Mouse (Mus musculus) liver, embryonic 15.5 days (tissue): Measurements from ENCODE around the gene Nt5dc3. TPM values are rescaled to one million over a fixed set of nuclear protein-coding genes. Genes with fewer than 3 reads are reported as not detected.

Experiments
- ATAC-seq: fragments of 200-750 bp; cut with Nextera tagmentation; 2 replicates; pipeline ENCODE4 v1.8.0; 2017; ENCODE audit warnings: moderate number of reproducible peaks, mild to moderate bottlenecking, moderate library complexity; ENCODE audit not compliant: insufficient read depth
- H3K27ac ChIP-seq: fragments of 300-500 bp; sonication (generic); replicated peaks from 2 replicates; pipeline ENCODE4 v1.5.1; 2015; ENCODE audit warnings: mild to moderate bottlenecking, inconsistent platforms
- H3K27me3 ChIP-seq: fragments of 300-500 bp; sonication (generic); 2 replicates; pipeline ENCODE4 v1.6.1; 2015; ENCODE audit warnings: mild to moderate bottlenecking, inconsistent platforms
- H3K36me3 ChIP-seq: fragments of 300-500 bp; sonication (generic); replicated peaks from 2 replicates; pipeline ENCODE4 v1.6.1; 2015; ENCODE audit warnings: moderate library complexity, mild to moderate bottlenecking, inconsistent platforms
- H3K4me1 ChIP-seq: fragments of 300-500 bp; sonication (generic); replicated peaks from 2 replicates; pipeline ENCODE4 v1.6.1; 2015; ENCODE audit warnings: inconsistent platforms
- H3K4me2 ChIP-seq: fragments of 300-500 bp; sonication (generic); 2 replicates; pipeline ENCODE4 v1.6.1; 2015; ENCODE audit warnings: moderate library complexity, mild to moderate bottlenecking, inconsistent platforms
- H3K4me3 ChIP-seq: fragments of 300-500 bp; sonication (generic); replicated peaks from 2 replicates; pipeline ENCODE4 v1.5.1; 2015; ENCODE audit warnings: mild to moderate bottlenecking, inconsistent platforms
- H3K9ac ChIP-seq: fragments of 300-500 bp; sonication (generic); 2 replicates; pipeline ENCODE4 v1.6.1; 2015; ENCODE audit warnings: moderate library complexity, mild to moderate bottlenecking, inconsistent platforms
- H3K9me3 ChIP-seq: fragments of 300-500 bp; sonication (generic); replicated peaks from 2 replicates; pipeline ENCODE4 v1.6.1; 2016; ENCODE audit warnings: inconsistent platforms
- WGBS: fragments of 180-500 bp; shearing (Covaris S2); methylation state at CpG from one replicate; pipeline ENCODE4 v1.1.7; 2015; ENCODE audit warnings: mixed read lengths; ENCODE audit not compliant: insufficient replicate concordance; 5-methylcytosine and 5-hydroxymethylcytosine counted together
- polyA plus RNA-seq: library from polyadenylated mRNA; unstranded; fragments of >200 nt; fragmentation: Nextera tagmentation; extraction: Ambion mirVana; gene quantifications from 2 replicates; pipeline ENCODE4 v1.2.1, GENCODE M21; 2015

Gene Nt5dc3
- polyA plus RNA-seq, 1 experiment from 2014 or later = 0.25 TPM

DNA sequence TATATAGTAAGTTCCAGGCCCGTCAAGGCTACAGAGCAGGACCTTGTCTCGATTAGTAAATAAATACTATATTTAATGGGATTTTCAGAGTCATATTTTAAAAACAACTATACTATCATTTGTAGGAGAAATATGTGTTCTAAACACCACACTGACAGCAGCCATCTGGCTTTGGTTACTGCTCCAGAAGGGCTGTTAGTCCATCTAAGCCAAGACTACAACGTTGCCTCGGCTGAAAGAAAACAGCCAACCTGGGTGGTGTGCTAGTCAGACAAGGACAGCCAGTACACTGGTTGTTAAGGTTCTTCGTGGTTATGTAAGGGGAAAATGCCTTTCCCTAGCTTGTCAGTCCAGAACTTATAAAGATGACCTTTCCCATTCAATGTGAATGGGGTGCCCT lies 63.9 kb downstream of the Nt5dc3 start:
- Histone ChIP-seq H3K27me3 (peaks cover 30% of the 10 kb centered on the region), H3K4me3 (no peak overlapping the region), H3K9me3 (no peaks in the 10 kb centered on the region), H3K27ac (no peak overlapping the region), H3K4me2 (no peak overlapping the region), H3K4me1 (peaks cover 12% of the 10 kb centered on the region), H3K9ac (no peak overlapping the region), H3K36me3 (no peaks in the 10 kb centered on the region)
- no peak for ATAC-seq
- WGBS = 64% methylated on average over 5 of the region's 5 CpGs

DNA sequence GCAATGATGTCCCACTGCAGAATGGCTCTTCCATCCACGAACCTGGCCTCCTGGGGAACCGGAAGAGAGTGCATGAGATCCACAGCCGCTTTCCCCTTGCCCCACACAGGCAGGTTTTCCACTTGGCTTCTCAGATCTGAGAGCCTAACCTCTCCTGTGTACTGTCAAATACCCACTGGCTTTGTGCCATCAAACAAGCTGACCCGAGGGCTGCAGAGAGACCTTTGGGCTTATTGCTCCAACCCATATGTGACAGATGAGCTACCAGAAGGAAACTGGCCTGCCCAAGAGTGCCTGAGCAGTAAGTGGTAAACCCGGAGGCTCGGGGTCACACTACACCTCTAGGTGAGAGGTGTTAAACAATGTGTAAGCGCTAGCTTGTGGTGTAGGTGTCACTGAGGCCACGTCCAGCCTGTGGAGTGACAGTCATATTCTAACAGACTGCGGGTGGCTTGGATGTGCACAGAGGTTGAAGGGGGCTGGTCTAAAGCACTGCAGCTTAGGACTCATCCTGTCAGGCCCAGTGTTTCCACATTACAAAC lies 68.2 kb downstream of the Nt5dc3 start:
- peak; percentile 30; the same call in 1 of the 2 replicates for ATAC-seq
- 54% methylated on average over 9 of the region's 9 CpGs for WGBS
- peaks cover 12% of the 10 kb centered on the region for H3K4me1 ChIP-seq
- H3K27me3 ChIP-seq = peaks cover 44% of the 10 kb centered on the region
- no peak overlapping the region for H3K27ac ChIP-seq
- no peak overlapping the region for H3K4me3 ChIP-seq
- H3K4me2 ChIP-seq = no peak overlapping the region
- H3K9me3 ChIP-seq = no peaks in the 10 kb centered on the region
- no peak overlapping the region for H3K9ac ChIP-seq
- no peaks in the 10 kb centered on the region for H3K36me3 ChIP-seq

DNA sequence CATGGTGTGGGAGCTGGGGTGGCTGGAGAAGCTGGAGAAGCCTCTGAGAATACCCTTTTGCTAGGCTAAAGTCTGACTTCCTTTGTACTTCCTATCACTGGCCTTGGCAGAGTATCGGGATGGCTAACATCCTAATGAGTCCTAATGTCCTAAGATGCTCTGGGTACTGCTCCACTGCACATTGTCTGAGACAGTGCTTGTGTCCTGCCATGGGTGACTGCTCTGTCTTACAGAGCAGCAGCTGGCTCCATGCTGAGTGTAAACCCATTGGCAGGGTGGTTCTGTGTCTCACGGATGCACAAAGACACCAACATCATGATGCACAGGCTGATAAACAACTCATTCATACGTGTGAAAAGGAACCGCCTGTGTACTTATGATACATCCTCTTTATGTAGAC lies 70.3 kb downstream of the Nt5dc3 start:
- no peak overlapping the region for H3K4me2 ChIP-seq
- no peak overlapping the region for H3K4me3 ChIP-seq
- H3K36me3 ChIP-seq = no peaks in the 10 kb centered on the region
- H3K4me1 ChIP-seq = peaks cover 12% of the 10 kb centered on the region
- H3K9ac ChIP-seq = no peak overlapping the region
- no peaks in the 10 kb centered on the region for H3K9me3 ChIP-seq
- H3K27ac ChIP-seq = no peak overlapping the region
- ATAC-seq = no peak
- WGBS = 64% methylated on average over 4 of the region's 4 CpGs
- H3K27me3 ChIP-seq = peaks cover 35% of the 10 kb centered on the region

DNA sequence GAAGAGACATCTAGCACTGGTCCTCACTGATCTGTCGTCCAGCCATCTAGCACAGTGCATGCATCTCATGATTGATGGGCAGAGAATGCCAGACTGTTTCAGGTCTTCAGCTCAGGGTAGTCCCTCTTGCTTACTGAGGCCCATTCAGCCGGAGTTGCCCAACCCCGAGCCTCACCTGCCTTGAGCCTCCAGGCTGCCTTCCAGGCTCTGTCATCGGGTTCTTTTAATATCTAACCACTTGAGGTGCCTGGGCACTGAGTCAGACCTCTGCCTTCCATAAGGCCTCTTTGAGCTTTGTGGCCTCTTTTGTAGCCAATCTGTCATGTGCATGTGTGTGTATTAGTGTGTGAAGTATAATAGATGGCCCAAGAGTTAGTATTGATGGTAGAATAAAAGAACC lies 70.7 kb downstream of the Nt5dc3 start:
- Histone ChIP-seq H3K9ac (no peak overlapping the region), H3K4me2 (no peak overlapping the region), H3K4me3 (no peak overlapping the region), H3K36me3 (no peaks in the 10 kb centered on the region), H3K27me3 (peaks cover 35% of the 10 kb centered on the region), H3K9me3 (no peaks in the 10 kb centered on the region), H3K27ac (no peak overlapping the region), H3K4me1 (peaks cover 12% of the 10 kb centered on the region)
- WGBS = 53% methylated on average over 4 of the region's 4 CpGs
- no peak for ATAC-seq

DNA sequence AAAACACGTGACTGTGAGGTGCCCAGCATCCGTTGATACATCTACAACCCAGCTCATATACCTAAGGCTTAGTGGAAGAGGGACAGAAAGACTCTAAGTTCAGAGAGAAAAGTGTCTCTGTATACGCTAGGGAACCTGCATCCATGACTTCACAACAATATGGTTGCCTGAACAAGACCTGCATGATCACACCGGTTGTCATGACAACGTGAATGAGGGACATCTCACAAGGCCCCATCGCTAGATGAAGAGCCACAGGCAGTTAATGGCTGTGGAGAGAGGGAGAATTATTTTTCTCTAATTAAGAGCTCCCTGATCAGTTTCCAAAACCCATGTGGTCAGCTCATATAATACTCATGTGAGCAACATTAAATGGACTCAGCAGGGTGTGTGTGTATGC lies 73.4 kb downstream of the Nt5dc3 start:
- Histone ChIP-seq H3K27ac (no peak overlapping the region), H3K9me3 (no peaks in the 10 kb centered on the region), H3K36me3 (no peaks in the 10 kb centered on the region), H3K4me2 (no peak overlapping the region), H3K4me3 (no peak overlapping the region), H3K4me1 (peaks cover 4% of the 10 kb centered on the region), H3K27me3 (peaks cover 44% of the 10 kb centered on the region), H3K9ac (no peak overlapping the region)
- 66% methylated on average over 6 of the region's 6 CpGs for WGBS
- no peak for ATAC-seq

DNA sequence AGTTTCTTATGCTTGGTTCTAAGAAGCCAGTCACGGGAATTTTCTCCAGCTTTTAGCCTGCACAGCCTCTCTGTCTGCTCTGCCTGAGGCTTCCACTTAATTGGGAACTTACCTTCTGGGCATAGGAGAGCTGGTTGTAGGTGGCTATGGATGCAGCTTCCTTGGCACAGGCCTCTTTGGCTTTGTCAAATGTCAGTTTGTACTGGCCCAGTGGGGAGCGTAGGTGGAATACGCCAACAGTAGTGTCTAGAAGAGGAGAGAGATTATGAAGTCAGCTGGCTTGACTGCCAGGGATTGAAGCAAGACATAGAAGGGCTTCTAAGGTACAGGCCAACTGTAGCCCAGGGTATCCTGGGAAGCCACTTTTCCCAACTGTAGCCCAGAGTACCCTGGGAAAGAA lies 74.6 kb downstream of the Nt5dc3 start:
- no peaks in the 10 kb centered on the region for H3K4me1 ChIP-seq
- no peak overlapping the region for H3K27ac ChIP-seq
- H3K36me3 ChIP-seq = no peaks in the 10 kb centered on the region
- no peak overlapping the region for H3K9ac ChIP-seq
- H3K27me3 ChIP-seq = peaks cover 39% of the 10 kb centered on the region
- WGBS = 51% methylated on average over 3 of the region's 3 CpGs
- no peaks in the 10 kb centered on the region for H3K9me3 ChIP-seq
- no peak overlapping the region for H3K4me2 ChIP-seq
- H3K4me3 ChIP-seq = no peak overlapping the region
- ATAC-seq = no peak

DNA sequence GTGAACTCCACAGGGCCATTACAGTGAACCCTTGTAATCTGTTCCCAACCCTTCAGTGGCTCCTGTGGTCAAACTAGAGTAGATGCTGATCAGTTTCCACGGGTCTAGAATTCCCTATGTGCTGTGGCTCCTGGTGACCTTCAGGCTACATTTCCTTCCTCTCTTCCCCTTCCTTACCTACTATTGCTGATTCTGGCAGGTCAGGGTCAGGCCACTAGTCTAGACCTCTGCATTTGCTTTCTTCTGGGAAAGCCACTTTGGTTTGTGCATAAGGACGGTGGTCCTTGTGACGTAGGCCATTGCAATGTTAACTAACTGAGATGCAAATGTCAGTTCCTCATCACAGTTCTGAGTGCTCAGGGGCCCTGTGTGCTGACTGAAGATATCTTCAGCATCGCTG lies 81.6 kb downstream of the Nt5dc3 start:
- H3K4me2 ChIP-seq = no peak overlapping the region
- WGBS = 49% methylated on average over 4 of the region's 4 CpGs
- no peak for ATAC-seq
- H3K4me1 ChIP-seq = no peaks in the 10 kb centered on the region
- H3K27me3 ChIP-seq = peaks cover 6% of the 10 kb centered on the region
- no peak overlapping the region for H3K9ac ChIP-seq
- H3K4me3 ChIP-seq = no peak overlapping the region
- H3K36me3 ChIP-seq = no peaks in the 10 kb centered on the region
- no peaks in the 10 kb centered on the region for H3K9me3 ChIP-seq
- no peak overlapping the region for H3K27ac ChIP-seq

DNA sequence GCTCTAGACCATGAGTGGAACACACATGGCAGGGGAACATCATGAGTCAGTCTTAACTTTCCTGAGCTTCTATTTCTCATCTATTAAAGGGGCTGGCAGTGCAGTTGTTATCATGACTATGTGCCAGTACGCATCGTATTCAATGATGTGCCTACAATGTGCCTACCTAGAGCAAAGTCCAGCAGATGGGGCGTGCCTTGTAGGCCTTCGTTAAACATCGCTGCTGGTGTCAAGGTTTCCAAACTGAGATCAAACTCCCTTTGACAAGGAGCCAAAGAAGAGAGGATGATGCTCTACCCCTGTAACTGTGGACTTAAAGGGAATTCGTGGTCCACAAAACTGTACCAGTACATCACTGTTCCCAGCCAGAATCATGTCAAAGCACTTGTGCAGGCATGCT lies 83.7 kb downstream of the Nt5dc3 start:
- H3K9ac ChIP-seq = no peak overlapping the region
- no peaks in the 10 kb centered on the region for H3K4me1 ChIP-seq
- H3K27me3 ChIP-seq = no peaks in the 10 kb centered on the region; the same call in none of the 2 replicates
- WGBS = 71% methylated on average over 6 of the region's 6 CpGs
- H3K4me3 ChIP-seq = no peak overlapping the region
- no peak overlapping the region for H3K4me2 ChIP-seq
- ATAC-seq = no peak
- H3K27ac ChIP-seq = no peak overlapping the region
- H3K36me3 ChIP-seq = no peaks in the 10 kb centered on the region
- no peaks in the 10 kb centered on the region for H3K9me3 ChIP-seq

DNA sequence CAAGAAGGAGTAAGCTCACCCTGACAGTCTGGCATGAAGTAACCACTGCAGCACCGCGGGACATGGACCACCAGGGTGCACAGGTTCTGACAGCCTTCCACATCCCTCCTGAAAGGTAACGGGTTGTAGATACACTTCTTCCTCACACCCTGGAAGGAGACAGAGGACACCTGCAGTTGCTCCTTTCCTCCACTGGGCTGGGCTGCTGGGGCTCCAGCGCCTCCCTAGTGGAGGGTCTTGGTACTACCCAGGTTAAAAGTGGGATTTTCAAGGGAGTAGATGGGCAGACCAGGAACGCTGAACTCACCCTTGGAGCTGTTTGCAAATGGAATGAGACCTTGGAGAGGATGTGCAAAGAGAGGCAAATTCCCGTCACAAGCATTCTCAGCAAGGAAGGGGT lies 84.6 kb downstream of the Nt5dc3 start:
- no peak for ATAC-seq
- WGBS = 71% methylated on average over 6 of the region's 6 CpGs
- H3K4me3 ChIP-seq = no peak overlapping the region
- no peaks in the 10 kb centered on the region for H3K36me3 ChIP-seq
- H3K27me3 ChIP-seq = no peaks in the 10 kb centered on the region; the same call in none of the 2 replicates
- H3K27ac ChIP-seq = no peak overlapping the region
- no peak overlapping the region for H3K9ac ChIP-seq
- no peaks in the 10 kb centered on the region for H3K9me3 ChIP-seq
- H3K4me1 ChIP-seq = no peaks in the 10 kb centered on the region
- no peak overlapping the region for H3K4me2 ChIP-seq

DNA sequence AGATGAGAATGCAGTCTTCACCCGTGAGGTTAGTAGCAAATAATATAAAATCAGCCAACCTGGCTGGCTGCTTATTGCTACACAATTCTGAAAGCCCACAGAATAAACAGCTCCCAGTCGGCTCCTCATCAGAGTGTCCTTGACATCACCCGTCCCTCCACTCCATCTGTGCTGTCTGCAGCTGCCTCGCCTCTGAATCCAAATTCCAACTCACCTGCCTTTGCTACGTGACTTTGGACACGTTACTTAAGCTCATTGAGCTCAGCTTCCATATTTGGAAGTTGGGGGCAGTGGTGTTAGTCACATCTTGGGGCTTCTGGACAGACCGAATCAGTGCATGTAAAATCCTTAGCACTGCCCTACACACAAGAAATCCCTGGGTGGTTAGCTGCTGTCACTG lies 93.3 kb downstream of the Nt5dc3 start:
- no peaks in the 10 kb centered on the region for H3K36me3 ChIP-seq

DNA sequence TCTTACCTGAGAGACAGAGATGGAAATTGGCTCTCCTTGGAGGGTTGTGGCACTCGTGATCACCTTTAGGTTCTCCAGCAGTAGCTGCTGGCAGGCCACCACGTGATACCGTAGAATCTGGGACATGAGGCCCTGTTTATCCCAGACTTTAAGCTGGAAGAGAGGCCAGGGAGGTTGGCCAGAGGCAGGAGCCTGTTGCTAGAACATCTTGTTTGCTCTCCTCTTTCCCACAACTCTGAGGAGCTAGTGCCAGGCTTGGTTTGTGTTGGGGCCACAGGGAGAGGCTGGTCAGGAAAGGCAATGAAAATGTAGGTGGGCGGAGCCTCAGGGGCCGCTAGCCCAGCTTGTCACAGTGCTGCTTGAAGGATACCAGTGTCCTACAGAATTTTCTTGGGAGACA lies 93.8 kb downstream of the Nt5dc3 start:
- Histone ChIP-seq H3K36me3 (no peaks in the 10 kb centered on the region), H3K9ac (no peak overlapping the region), H3K27me3 (no peaks in the 10 kb centered on the region), H3K27ac (no peak overlapping the region), H3K4me2 (no peak overlapping the region), H3K4me1 (no peaks in the 10 kb centered on the region), H3K4me3 (no peak overlapping the region), H3K9me3 (no peaks in the 10 kb centered on the region)
- no peak for ATAC-seq
- WGBS = 67% methylated on average over 5 of the region's 5 CpGs

More for the DNA sequence above, 93.3 kb downstream of the Nt5dc3 start:
- Histone ChIP-seq H3K9me3 (no peaks in the 10 kb centered on the region), H3K4me2 (no peak overlapping the region), H3K4me1 (no peaks in the 10 kb centered on the region), H3K9ac (no peak overlapping the region), H3K27me3 (no peaks in the 10 kb centered on the region), H3K27ac (no peak overlapping the region), H3K4me3 (no peak overlapping the region)
- WGBS = 57% methylated on average over 7 of the region's 7 CpGs
- no peak for ATAC-seq

DNA sequence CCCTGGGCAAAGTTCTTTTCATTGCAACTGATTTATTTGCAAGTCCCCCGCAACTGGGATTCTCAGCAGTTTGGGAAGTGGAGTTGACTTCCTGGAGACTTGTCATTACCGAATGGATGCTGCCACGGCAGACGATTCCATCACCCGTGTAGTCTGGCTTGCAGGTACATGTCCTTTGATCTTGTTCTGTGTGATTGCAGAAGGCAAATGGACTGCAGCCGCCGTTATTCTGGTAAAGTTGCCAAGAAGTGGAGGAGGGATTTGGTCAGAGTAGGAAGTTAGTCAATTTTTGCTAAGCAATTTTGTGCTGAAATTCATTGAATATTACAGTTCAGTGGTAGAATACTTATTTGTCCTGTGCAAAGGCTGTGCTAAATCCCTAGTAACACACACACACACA lies 99.9 kb downstream of the Nt5dc3 start:
- ATAC-seq = no peak
- H3K27me3 ChIP-seq = no peaks in the 10 kb centered on the region
- H3K27ac ChIP-seq = no peak overlapping the region
- no peak overlapping the region for H3K4me3 ChIP-seq
- no peaks in the 10 kb centered on the region for H3K9me3 ChIP-seq
- no peaks in the 10 kb centered on the region for H3K36me3 ChIP-seq
- no peak overlapping the region for H3K4me2 ChIP-seq
- H3K4me1 ChIP-seq = no peaks in the 10 kb centered on the region
- 65% methylated on average over 7 of the region's 7 CpGs for WGBS
- H3K9ac ChIP-seq = no peak overlapping the region
